Mouse (Mus musculus): Measurements from ENCODE around the gene Ndufa3.

The Ndufa3 gene

GRCm38 (mm10) chr7:3611006-3611405, 6.2 kb upstream of the Ndufa3 start:
- DNase-seq: no peak

DNA sequence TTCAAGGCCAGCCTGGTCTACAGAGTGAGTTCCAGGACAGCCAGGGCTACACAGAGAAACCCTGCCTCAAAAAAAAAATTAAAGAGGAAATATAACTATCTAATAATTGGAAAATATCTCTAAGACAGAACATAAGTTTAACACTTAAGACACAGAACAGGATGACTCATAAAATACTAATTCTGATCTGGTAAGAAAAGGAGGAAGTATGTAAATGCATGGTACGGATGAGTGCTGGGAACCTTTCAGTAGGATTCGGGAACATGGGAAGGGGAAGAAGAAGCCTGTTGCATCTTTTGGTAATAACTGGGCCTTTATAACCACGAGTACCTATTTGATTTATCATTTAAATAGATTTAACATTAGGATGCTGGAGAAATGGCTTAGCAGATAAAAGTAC, 3.2 kb upstream of the Ndufa3 start:
- no peak for DNase-seq

DNA sequence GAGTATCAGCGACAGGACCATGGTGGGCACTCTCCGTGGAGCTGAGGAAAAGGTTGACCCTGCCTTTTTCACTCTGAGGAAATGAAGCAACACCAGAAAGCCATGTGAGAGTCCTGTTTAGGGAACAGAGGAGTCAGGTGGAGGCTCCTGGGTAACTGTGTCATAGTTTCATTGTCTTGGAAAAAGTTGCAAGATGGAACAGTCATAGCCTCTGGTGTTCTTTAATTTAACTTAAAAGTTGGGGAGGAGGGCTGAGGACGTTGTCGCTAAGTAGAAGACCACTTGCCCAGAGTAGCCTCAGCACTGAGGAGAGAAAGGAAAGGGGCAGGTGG, 1.1 kb upstream of the Ndufa3 start, which contains the start of gene Oscar:
Oscar (minus strand) TSS at position 101 of the 332 bp plus-strand sequence.
- DNase-seq: no peak

DNA sequence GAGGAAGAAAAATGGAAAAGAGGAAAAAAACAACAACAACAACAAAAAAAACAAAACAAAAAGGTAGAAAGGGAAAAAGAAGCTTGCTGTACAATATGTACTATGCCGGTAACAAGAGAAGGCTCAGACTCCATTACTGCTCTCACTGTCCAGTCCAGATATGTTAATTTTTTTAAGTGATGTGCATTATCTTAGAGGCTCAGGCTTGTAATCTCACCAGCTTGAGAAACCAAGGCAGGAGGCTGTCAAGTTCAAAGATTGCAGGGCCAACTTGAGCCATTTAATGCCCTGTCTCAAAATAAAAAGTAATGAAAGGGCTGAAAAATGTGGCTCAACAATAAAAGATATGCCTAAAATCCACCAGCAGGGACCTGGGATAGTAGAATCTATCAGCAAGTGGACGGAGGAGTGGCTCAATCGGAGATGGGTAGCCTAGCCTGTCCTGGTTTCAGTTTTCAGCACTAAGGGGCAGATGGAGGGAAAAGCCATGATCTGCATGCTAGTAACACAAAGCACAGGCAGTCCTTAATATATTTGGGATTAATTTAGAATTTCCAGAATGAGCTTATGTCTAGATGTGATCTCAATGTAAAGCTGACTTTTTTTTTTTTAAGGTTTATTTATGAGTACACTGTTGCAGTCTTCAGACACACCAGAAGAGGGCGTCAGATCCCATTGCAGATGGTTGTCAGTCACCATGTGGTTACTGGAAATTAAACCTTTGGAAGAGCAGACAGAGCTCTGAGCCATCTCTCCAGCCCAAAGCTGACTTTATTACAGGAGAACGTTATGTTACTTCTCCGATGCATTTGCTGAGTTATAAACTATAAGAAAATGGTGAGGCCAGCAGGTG, 558 bp upstream of the Ndufa3 start:
- DNase-seq: peak; percentile 21

GRCm38 (mm10) chr7:3629030-3629429, 11.9 kb downstream of the Ndufa3 start:
- no peak for DNase-seq

DNA sequence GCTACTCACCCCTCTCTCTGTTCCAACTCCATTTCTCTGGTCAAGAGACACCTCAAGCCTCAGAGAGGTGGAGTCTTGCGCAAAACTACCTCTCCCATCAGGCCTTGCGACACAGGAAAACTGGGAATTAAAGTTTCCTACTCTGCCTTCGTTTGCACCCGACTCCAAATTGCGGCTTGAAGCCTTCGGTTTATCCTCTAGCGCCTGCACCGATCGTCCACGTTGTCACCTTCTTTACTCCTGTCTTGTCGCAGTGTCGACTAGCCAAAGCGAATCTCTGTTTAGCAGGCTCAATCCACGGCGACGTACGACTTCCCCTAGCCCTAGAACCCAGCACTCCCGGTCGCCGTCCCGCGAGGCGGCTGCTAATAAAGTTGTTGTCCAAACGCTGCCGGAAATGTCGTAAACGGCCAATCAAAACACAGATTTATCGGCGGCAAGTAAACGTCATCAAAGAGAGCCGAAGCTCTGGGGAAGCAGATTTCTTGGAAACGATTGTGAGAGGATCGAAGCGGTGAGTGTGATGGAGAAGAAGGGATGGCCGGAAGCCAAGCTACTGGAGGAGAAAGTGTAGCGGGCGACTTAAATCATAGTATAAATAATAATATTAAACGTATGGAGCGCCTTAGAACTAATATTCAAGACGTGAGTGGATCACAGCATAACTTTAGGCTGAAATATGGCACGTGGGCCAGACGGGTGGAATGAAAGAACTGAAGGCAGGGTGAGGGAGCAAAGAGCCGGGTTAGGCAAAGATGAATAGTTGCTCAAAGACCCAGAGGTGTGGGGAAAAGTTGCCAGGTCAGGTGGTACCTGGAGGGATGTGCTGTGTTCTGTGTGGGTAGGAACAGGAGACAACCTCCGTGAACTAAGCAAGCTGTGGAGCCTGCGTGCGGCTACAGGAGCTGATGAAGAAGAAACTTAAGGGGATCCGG, 12.6 kb downstream of the Ndufa3 start, which contains the start of the genes Tfpt and Prpf31:
Tfpt (minus strand) TSS at position 387 of the 935 bp plus-strand sequence.
Prpf31 (plus strand) TSS at position 443 of the 935 bp plus-strand sequence.
- peak; percentile 95 for DNase-seq

DNA sequence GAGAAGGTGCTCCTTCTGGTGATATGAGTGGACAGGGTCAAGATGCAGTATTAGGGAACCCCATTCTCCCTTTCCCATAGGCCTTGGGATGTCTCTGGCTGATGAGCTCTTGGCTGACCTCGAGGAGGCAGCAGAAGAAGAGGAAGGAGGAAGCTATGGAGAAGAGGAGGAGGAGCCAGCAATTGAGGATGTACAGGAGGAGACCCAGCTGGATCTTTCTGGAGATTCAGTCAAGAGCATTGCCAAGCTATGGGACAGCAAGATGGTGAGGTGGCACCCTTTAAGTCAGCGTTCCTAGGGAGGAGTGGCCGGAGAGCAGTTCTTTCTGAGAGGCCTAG, 13.3 kb downstream of the Ndufa3 start:
- DNase-seq: no peak

DNA sequence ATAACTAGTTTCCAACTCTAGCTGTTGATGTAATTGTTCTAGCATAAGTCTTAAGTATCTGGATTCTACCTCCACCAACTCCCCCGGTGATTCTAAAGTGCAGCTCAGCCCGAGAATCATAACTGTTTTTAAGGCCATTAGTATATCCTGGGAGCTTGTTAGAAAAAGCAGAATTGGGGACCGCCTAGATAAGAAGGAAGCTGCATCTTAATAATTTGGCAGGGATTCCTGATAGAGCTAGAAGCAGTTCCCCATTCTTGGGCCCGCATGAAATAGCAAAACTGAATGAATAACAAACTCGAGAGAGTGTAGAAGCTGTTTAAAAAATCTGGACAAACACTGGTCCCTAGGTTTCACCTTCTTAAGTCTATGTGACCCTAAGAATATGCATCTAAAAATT, 26.2 kb downstream of the Ndufa3 start:
- DNase-seq: no peak

DNA sequence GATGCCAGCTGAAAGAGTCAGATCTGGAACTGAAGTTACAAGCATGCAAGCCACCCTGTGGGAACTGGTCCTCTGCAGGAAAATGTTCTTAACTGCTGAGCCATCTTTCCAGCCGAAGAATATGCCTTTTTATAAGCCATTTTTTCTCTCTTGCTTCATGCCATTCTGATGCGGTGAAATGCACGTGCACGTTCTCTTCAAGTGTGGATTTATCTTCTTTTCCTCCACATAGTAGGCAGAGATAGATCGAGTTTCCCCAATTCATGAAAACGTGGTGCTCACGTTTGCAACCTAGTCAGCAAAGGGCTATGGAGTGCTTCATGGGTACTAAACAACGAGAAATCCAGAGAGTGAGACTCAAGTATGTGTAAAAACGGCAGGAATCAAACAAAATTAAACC, 26.7 kb downstream of the Ndufa3 start:
- DNase-seq: no peak

DNA sequence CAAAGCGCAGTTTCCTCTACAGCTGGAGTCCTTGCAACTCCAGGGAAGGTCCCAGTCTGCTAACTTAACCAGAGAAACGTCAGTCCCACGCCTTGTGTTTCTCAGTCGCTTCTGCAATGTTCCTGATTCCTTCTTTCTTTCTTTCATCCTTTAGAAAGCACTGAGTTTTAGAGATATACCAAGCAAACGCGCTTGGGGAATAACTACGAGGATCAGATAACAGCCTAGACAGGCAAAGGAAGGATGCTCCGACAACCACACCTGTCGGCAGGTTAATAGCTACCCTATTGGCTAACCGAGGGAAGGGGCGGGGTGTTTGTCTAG, 27.1 kb downstream of the Ndufa3 start:
- DNase-seq: no peak

DNA sequence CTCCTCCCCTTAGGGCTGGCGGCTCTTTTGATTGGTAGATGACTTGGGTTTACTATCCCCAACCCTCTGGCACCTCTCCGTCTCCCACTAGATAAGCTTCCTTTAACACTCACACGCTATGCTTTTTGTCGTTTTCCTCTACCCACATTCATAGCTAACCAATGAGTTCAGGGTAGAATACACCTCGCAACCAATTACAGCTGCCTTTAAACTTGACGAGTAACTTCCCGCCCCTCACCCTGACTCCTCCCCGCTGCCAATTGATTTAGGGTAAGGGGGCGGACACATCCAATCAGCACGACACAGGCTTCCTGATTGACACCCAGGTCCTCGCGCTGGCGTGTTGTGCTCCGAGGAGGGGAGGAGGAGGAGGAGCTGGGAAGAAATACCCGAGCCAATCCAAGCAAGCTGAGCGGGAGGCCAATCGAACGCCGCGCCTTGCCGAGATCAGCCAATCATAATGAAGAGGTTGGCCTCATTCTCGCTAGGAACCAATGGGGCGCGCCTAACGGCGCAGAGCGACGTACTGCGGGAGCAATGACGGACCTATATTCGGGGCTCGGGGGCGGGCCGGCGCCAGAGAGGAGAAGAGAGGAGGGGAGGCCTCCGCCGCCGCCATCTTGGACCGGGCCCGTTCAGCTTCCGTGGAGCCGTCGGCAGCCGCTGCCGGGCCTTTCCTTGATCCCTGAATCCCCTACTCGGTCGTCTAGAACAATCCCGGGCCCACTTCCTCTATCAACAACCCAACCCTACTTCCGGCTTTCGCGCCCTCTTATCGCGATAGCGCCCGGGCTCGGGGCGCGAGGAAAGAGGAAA, 27.7 kb downstream of the Ndufa3 start, which contains the start of gene Cnot3:
Cnot3 (plus strand) TSS at position 597 of the 816 bp plus-strand sequence.
- DNase-seq: peak; percentile 99

GRCm38 (mm10) chr7:3645488-3646025, 28.4 kb downstream of the Ndufa3 start:
- DNase-seq: no peak

- DNase-seq: no peak
Measured at GRCm38 (mm10) chr7:3646188-3646587, 29.0 kb downstream of the Ndufa3 start.

GRCm38 (mm10) chr7:3646641-3647040, 29.5 kb downstream of the Ndufa3 start:
- no peak for DNase-seq

DNA sequence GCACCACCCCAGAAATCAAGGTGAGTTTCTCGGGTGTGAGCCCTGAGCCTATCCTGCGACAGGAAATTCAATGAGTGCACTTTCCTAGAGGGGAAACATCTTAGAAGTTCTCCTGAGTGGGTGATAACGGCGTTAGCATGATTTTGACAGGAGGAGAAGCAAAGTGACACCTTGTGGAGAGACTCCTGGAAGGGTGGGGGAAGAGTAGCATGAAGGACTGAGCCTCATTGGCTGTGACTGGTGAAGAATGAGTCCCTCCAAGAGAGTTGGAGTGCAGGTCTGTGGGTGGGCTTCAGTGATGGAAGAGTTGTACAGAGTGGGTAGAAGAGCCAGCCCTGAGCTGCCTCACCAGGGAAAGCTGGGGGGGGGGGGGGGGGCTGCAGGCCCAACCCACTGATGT, 39.8 kb downstream of the Ndufa3 start:
- no peak for DNase-seq

DNA sequence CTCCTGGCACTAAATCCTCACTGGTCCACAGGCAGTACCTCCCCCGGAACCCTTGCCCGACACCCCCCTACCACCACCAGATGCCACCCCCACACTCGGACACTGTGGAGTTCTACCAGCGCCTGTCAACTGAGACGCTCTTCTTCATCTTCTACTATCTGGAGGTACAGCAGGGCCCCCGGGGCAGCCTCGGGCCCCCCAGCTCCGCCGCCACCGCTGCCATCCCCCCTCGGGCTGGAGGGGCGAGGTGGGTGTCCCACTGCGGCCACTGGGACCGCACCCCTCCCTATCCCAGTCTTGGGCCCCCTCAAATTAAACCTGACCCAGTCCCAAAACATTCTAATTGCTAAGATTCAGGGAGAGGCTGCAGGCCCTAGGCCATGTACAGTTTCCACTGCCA, 41.4 kb downstream of the Ndufa3 start:
- DNase-seq: no peak

GRCm38 (mm10) chr7:3664524-3665214, 47.5 kb downstream of the Ndufa3 start:
- peak; percentile 31 for DNase-seq

DNA sequence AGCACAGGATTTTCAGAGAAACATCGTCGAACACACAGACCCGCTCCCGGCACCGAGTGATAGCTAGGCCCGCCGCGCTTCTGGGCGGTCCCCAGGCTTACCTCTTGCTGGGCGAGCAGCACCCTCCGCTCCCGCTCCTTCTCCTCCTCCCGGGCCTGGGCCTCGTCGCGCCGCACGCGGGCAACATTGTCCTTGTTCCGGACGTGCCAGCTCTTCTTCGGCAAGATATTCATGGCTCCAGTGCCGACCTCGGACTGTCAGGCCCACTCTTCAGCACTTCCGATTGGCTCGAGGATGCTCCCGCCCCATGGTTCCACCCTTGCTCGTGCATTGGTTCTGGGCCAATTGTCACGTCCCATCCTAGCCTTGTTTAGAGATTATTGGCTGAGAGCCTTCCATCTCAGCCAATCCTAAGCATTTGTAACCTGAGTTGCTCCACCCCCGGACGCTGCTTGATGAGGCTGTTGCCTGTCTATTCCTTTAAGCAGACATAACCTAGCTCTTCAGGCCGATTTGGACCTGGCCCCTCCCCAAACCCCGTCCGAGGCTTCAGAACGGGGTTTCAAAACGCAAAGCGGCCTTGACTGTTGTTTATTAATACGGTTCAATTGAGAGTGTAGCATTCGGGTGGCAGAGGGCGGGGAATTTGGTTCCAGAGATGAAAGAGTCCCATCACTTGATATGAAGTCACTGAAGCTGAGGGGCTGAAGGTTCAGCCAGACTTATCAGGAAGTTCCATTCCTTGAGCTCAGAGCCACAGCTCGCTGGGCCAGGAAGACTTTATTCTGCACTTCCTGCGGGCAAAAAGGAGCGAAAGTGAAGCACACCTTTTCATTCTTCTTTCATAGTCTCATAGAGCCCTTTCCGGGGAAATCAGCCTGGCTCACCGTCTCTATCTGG, 48.3 kb downstream of the Ndufa3 start, which contains the start of gene Leng1:
Leng1 (minus strand) TSS at position 626 of the 900 bp plus-strand sequence.
- peak; percentile 95 for DNase-seq

DNA sequence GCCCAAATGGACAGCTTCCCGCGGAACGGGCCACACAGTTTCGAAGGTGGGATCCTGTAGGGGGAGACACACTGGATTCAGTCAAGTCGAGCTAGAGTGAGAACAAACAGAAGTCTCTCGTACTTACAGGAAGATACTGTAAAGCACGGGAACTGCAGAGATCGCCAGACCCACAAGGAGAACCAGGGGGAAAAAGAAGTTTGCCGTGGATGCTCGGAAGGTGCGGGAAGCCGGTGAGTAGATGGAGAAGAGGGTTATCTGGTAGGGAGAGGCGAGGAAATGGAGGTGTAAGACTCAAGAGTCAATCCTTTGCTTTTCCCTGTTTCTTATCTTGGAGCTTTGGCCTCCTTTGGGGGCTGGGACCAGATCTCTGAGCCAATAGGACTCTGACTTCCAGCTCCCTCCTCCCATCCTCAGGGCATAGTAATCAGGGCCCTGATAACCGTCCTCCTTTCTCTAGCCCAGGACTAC, 49.8 kb downstream of the Ndufa3 start:
- no peak for DNase-seq

Data from right cerebral cortex, postnatal 25 days (tissue).